11 mouse cellular contexts compared by ENCODE assay signal in genomic region chr15:102460971-102461370, GRCm38 (mm10). TPM values are rescaled to one million over a fixed set of nuclear protein-coding genes. Genes with fewer than 3 reads are reported as not detected.
DNase-seq lines count a peak whose midpoint lies in the region.
"Had no signal": no experiment of that assay in that cellular context is flagged by ENCODE, and none has a peak within 500 bp of the region (broad histone marks: within the 10 kb centered on the region; RNA-seq: fewer than 3 reads in every experiment).

No protein-coding gene starts in this region.

- peak overlapping the region; percentile 23; the same call in 1 of the 2 replicates for H3K4me3 ChIP-seq in embryonic facial prominence, embryonic 10.5 days

- H3K9me3 ChIP-seq in embryonic facial prominence, embryonic 10.5 days = no peaks in the 10 kb centered on the region

- H3K36me3 ChIP-seq in embryonic facial prominence, embryonic 10.5 days (replicated peaks) = peaks cover 12% of the 10 kb centered on the region

- H3K4me1 ChIP-seq in embryonic facial prominence, embryonic 10.5 days = peaks cover 19% of the 10 kb centered on the region

- H3K27ac ChIP-seq in embryonic facial prominence, embryonic 10.5 days (replicated peaks) = no peak overlapping the region; the same call in 1 of the 2 replicates

- DNase-seq in adrenal gland, adult 2 months = peak; percentile 58
- DNase-seq in adrenal gland, postnatal 10 days = no peak
- peak; percentile 16 for DNase-seq in CD4-positive helper T cell, adult 2 months (ENCODE audit: low read depth, low spot score)
- DNase-seq in embryonic facial prominence, embryonic 10.5 days (ENCODE audit: low spot score) = no peak
- DNase-seq in liver = peak; percentile 55
- no peak for DNase-seq in layer of hippocampus, adult 11-12 months (ENCODE audit: low spot score)
- DNase-seq in Muller cell, postnatal 12 days (ENCODE audit: inconsistent ontology term) = no peak
- no peak for DNase-seq in kidney, adult 8-10 months
- DNase-seq: gastrocnemius, postnatal 25 days had no signal

- H3K27me3 ChIP-seq in embryonic facial prominence, embryonic 10.5 days (replicated peaks; ENCODE audit: low read depth, poor library complexity, severe bottlenecking) = no peaks in the 10 kb centered on the region

- WGBS in embryonic facial prominence, embryonic 10.5 days = 75% methylated on average over 4 of the region's 4 CpGs

RNA-seq across cellular contexts. Expression of gene Prr13, which starts 2.1 kb away (rescaled TPM):
- 100 to 1,000 TPM; 105 to 197 TPM for total RNA-seq in adrenal gland, adult 2 months (2021)
- 213 and 313 TPM in 2 replicates for polyA plus RNA-seq in adrenal gland, adult 2 months (2012; rRNA removed)
- 10 to 100 TPM; 46.9 to 53.1 TPM for total RNA-seq in adrenal gland, postnatal 10 days (2021)
- 73.1 and 77.4 TPM in 2 replicates for polyA plus RNA-seq in embryonic facial prominence, embryonic 10.5 days (2016; fragmentation: Nextera tagmentation; extraction: Ambion mirVana)

RNA-seq across cellular contexts. Expression of gene Pcbp2, which starts 9.4 kb away (rescaled TPM):
- 100 to 1,000 TPM; 641 to 760 TPM for total RNA-seq in adrenal gland, adult 2 months (2021)
- 388 and 545 TPM in 2 replicates for polyA plus RNA-seq in adrenal gland, adult 2 months (2012; rRNA removed)
- 100 to 1,000 TPM; 703 to 724 TPM for total RNA-seq in adrenal gland, postnatal 10 days (2021)
- 206 and 217 TPM in 2 replicates for polyA plus RNA-seq in embryonic facial prominence, embryonic 10.5 days (2016; fragmentation: Nextera tagmentation; extraction: Ambion mirVana)

RNA-seq across cellular contexts. Expression of gene Amhr2, which starts 15.8 kb away (rescaled TPM):
- 1 to 10 TPM; 1.0 to 1.6 TPM for total RNA-seq in adrenal gland, adult 2 months (2021)
- polyA plus RNA-seq in adrenal gland, adult 2 months (2012; rRNA removed) = 1.3 and 2.5 TPM in 2 replicates
- total RNA-seq in adrenal gland, postnatal 10 days (2021) = 1 to 10 TPM; 1.7 to 2.1 TPM
- polyA plus RNA-seq in embryonic facial prominence, embryonic 10.5 days (2016; fragmentation: Nextera tagmentation; extraction: Ambion mirVana) = 0.09 and 0.20 TPM in 2 replicates

RNA-seq across cellular contexts. Expression of gene Gm10337, which starts 42.6 kb away (rescaled TPM):
- total RNA-seq in adrenal gland, adult 2 months (2021) = not detected
- polyA plus RNA-seq in adrenal gland, adult 2 months (2012; rRNA removed) = not detected in 2 replicates
- total RNA-seq in adrenal gland, postnatal 10 days (2021) = 1 to 10 TPM; 3.7 to 4.1 TPM
- polyA plus RNA-seq in embryonic facial prominence, embryonic 10.5 days (2016; fragmentation: Nextera tagmentation; extraction: Ambion mirVana) = 7.6 TPM in 1 of 2 replicates, not detected in the other
- total RNA-seq: left cerebral cortex, adult 8-10 months had no signal
- polyA plus RNA-seq: cortical plate, adult 2 months had no signal

RNA-seq across cellular contexts. Expression of gene Sp1, which starts 55.0 kb away (rescaled TPM):
- total RNA-seq in adrenal gland, adult 2 months (2021) = 10 to 100 TPM; 71.7 to 72.1 TPM
- 8.5 and 11.1 TPM in 2 replicates for polyA plus RNA-seq in adrenal gland, adult 2 months (2012; rRNA removed)
- 10 to 100 TPM; 67.8 to 83.4 TPM for total RNA-seq in adrenal gland, postnatal 10 days (2021)
- polyA plus RNA-seq in embryonic facial prominence, embryonic 10.5 days (2016; fragmentation: Nextera tagmentation; extraction: Ambion mirVana) = 9.9 and 10.6 TPM in 2 replicates

Comparison
In these comparisons a context has a peak if more than half of its experiments do, and no peak if none do; other contexts are left out.
1. DNase-seq: peak in adrenal gland, adult 2 months (single experiment), CD4-positive helper T cell, adult 2 months (single experiment) and liver (single experiment); none in adrenal gland, postnatal 10 days (single experiment), embryonic facial prominence, embryonic 10.5 days (single experiment), layer of hippocampus, adult 11-12 months (single experiment), Muller cell, postnatal 12 days (single experiment) and kidney, adult 8-10 months (0 of 2).